Mouse (Mus musculus) ZHBTc4 (cell line): ENCODE data around the gene Fcrl5.

Source experiments
- DNase-seq: peaks from one replicate; pipeline ENCODE4 v3.0.0-alpha.2; 2011; ENCODE audit warnings: low read depth, low spot score

Gene Fcrl5

DNA sequence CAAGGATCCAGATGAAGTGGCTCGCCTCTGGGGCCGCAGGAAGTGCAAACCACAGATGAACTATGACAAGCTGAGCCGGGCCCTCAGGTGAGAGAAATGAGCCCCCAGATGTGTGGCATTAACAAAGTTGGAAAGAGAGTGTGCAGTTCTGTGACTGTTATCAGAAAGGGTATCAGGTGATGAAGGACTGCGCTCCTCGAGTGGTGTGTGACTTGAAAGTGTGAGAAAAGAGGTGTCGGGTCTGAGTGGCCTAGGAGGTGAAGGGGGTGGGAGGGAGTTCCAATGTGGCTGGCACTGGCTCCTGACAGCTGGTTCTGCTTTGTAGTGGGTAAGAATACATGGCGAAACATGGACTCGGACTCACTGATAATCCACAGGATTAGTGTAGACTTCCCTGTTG, 92.4 kb downstream of the Fcrl5 start:
- no peak for DNase-seq

DNA sequence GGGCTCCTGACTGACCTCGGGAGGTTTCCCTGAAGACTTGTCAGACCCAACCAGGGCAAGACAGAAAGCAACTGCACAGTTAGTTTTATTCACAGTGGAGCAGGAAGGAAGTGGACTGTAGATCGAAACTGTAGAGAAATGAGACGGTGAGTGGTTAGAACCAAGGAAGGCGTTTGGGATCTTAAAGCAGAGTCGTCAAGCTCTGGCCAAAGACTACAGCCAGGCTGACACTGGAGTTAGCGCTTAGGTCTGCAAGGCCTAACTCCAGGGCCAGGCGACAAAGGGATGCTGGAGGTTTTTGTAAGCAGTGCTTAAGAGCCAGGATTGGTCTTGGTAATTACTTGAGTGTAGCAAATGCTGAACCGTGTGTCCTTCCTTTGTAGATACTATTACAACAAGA, 93.3 kb downstream of the Fcrl5 start:
- no peak for DNase-seq

DNA sequence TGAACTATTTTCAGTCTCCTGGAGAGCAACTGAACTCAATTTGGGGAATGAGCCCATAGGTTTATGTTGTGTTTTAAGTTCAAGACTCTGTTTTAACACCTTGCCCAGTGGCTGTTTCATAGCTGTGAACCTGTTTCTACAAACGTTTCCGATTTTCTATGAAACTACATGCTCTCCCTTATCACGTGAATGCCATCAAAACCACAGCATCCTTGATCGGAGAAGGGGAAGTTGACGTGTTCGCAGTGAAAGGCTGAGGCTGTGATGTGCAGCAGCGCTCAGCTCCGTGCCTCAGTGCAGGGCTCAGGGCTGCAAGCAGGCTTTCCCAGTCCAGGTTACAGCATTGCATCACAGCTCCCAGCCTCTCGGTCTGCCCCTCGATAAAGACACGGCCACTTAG, 94.0 kb downstream of the Fcrl5 start:
- no peak for DNase-seq

DNA sequence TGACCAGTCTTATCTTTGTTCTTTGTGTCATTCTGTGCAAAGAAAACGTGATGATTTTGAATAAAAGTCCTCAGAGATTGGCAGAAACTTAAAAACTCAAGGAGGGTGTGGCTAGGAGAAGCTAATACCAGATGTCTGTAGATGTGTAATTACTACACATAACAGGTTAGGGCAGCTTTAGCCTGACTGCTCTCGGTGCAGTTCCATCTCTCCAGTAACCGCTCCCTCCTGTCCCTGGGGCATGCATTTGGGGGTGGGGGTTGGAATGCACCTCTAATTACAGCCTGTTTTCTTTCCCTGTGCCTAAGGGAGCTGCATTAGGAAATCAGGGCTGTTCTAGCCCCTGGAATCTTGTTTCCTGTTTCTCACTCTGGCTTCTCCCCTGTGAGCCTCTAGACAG, 94.7 kb downstream of the Fcrl5 start:
- no peak for DNase-seq

DNA sequence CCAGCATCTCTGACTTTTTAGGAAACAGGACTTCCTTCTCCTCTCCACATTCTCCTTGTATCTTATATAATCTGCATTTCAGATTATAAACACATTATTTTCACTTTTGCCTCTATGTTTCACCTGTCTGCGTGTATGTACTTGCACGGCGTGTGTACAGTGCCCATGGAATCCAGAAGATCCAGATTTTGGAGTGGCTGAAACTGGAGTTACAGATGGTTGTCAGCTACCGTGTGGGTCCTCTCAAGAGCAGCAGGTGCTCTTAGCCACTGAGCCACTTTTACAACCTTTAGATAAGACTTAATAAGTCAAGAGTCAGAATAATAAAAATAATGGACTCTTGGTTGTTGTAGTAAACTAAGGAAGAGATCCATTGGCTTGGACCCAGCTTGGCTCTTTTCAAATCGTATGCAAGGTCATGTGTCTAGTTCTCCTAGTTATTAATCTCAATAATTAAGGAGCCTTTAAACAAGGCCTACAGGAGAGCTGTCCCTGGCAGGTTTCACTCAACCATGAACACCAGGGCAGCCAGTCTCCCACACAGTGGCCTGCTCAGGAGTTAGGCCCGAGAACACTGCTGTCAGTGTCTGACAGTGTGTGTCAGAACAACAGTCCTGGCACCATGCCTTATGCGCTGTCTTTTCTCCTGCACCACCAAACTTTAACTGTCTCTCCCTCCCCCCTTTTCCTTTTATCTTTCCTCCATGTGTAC, 98.2 kb downstream of the Fcrl5 start:
- DNase-seq, result no peak

DNA sequence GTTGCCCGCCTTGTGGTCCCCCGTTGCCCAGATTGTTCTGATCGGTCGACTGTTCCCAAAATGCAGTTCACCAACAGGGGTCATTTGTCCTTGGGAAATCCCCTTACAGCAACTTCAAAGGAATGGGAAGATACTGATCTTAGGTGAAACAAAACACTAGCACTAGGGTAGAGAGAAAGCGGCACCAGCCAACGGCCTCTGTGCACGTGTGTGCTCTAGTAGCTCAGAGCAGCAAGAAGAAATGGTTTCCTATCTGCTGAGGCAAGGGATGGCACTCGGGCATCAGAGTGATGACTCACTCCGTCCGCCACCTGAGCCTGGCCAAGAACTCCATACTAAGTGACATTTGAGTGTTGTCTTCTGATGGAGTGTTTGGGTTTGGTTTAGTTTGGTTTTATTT, 102.5 kb downstream of the Fcrl5 start:
- peak; percentile 31 for DNase-seq

DNA sequence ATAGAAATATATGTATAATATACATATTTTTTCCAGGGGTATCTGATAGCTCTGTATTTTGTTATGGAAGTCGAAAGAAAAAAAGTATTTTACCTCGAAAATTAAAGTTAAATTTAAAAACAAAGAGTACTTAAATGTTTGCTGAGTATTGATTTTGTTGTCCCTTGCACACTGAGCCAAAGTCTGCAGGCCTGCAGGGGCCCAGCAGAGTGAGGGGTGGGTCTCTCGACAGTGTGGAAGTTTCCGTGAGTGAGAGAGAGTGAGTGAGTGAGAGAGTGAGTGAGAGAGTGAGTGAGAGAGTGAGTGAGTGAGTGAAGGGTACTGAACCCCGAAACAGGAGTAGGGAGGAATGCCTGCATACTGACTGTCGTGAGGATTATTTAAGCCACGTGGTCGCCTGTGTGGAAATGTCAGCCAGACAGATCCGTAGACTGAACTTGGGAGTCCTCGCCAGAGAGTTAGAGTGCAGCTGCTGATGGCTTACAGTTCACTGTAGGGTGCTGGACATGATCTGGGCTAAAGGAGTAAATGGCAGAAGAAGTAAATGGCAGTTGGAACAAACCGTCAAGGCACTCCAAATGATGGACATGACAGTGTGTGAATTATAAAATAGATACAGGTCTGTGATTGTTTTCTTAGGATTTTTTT, 104.6 kb downstream of the Fcrl5 start:
- DNase-seq, result no peak

DNA sequence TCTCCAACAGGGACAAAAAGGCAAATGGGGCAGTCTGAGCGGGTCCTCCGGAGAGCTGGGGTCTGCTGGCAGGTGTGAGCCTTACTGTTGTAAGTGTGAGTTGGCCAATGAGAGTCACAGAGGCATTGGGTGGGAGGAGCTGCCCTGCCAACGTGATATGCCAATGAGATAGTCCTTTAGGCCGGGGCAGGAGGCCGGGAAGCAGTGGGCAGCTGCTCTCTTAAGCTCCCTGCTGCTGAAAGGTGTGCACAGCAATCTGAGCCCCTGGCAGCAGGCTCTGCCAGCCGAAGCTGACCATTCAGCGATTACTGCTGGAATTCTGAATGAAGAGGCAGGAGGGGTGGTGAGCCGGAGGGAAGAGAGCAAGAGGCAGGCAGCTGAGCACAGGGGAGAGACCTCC, 105.1 kb downstream of the Fcrl5 start:
- no peak for DNase-seq

DNA sequence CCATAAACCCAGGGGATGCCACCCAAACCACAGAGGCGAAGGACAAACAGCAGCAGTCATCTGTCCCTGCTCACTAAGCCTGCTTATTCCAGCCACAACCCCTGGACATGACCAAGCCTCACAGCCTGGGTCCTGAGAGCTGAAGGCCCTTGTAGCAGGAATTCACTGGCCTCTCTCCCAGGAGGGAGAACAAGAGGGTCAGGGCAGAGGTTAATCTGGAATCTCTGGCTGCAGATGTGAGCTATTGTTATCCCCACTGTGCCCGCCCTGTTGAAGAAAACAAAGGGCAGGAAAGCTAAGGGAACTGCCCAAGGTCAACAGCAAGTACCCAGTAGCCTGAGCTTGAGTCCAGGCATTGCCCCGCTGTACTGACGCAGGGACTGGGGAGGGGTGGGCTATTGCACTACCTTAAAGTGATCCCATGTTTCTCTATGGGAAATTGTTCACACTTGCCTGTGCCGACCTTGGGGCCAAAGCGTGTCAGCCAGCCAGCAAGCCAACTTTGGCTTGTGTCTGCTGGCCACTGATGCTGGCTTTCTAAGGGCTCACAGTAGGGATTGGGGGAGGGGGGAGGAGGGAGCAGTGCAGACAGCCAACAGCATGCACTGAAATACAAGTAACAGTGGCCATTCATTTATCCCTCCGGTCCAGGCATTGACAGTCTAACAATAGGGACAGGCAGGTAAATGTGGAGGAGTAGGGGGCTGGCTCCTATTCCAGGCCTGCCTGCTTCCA, 107.1 kb downstream of the Fcrl5 start:
- peak; percentile 62 for DNase-seq

DNA sequence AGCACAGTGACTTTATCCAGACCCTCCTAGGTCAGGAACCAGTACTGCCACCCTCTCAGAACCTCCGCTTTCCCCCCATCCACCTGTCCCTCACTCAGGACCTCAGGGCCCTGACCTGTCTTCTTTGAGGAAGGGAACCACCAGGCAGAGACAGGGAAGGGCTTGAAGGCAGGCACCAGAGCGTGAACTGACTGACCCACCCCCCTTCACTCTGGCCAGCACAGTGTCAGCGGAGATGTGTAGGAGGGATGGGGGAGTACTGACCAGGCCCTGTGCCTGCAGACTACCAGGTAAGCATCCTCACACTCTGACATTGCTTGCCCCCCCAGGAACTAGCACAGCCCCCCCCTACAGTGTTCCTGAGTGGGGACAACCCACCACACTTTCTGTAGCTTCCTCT, 110.0 kb downstream of the Fcrl5 start:
- no peak for DNase-seq

DNA sequence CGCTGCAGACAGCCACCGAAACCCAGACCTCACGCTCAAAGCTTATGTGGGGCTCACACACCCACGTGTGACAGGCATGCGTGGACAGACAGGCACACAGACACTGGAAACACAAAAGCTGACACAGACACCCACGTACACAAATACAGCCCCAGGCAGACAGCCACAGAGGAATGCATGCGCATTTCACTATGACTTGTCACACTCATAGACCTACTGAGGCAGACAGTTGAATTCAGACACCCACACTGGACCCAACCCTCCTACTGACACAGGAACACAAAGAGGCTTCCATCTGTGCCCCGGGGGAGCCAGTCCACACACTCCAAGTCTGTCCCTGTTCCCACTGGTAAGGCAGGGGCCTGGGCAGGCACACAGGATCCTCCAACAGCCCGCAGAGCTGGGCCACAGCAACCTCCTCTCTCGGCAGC, 110.7 kb downstream of the Fcrl5 start:
- no peak for DNase-seq

DNA sequence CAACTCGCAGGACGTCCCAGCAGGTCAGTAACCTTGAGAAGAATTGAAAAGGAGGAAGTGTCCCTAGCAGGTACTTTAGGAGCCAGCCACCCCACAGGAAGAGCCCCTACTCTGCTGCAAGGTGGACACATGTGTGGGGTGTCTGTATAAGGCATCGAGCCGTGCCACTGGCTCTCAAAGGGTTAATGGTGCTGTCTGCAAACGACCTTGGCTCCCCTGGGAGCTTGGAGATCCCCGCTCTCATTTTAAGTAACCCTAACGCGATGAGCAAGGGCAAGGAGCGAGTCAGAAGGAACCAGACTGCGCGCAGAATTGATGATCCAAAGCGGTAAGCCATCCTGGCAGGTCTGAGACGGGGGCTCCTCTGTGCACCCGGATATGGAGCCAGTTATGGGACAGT, 114.3 kb downstream of the Fcrl5 start:
- DNase-seq, result no peak
